Mouse (Mus musculus) forebrain, embryonic 15.5 days (tissue): ENCODE data around the gene Sfmbt2. TPM values are rescaled to one million over a fixed set of nuclear protein-coding genes. Genes with fewer than 3 reads are reported as not detected.

Source experiments
- ATAC-seq: fragments of 200-750 bp; cut with Nextera tagmentation; replicated peaks from 2 replicates; pipeline ENCODE4 v1.8.0; 2017; ENCODE audit warnings: mild to moderate bottlenecking, moderate TSS enrichment, moderate library complexity
- H3K27ac ChIP-seq: fragments of 300-500 bp; sonication (generic); replicated peaks from 2 replicates; pipeline ENCODE4 v1.5.1; 2015; ENCODE audit warnings: mild to moderate bottlenecking, inconsistent platforms
- H3K27me3 ChIP-seq: fragments of 300-500 bp; sonication (generic); 2 replicates; pipeline ENCODE4 v1.6.1; 2015; ENCODE audit warnings: inconsistent platforms
- H3K36me3 ChIP-seq: fragments of 300-500 bp; sonication (generic); 2 replicates; pipeline ENCODE4 v1.6.1; 2015; ENCODE audit warnings: mild to moderate bottlenecking, inconsistent platforms
- H3K4me1 ChIP-seq: fragments of 300-500 bp; sonication (generic); 2 replicates; pipeline ENCODE4 v1.6.1; 2015; ENCODE audit warnings: inconsistent platforms
- H3K4me2 ChIP-seq: fragments of 300-500 bp; sonication (generic); replicated peaks from 2 replicates; pipeline ENCODE4 v1.6.1; 2015; ENCODE audit warnings: mild to moderate bottlenecking, inconsistent platforms
- H3K4me3 ChIP-seq: fragments of 300-500 bp; sonication (generic); 2 replicates; pipeline ENCODE4 v1.5.1; 2015; ENCODE audit warnings: mild to moderate bottlenecking, inconsistent platforms
- H3K9ac ChIP-seq: fragments of 300-500 bp; sonication (generic); replicated peaks from 2 replicates; pipeline ENCODE4 v1.6.1; 2015; ENCODE audit warnings: mild to moderate bottlenecking, inconsistent platforms
- H3K9me3 ChIP-seq: fragments of 300-500 bp; sonication (generic); 2 replicates; pipeline ENCODE4 v1.6.1; 2016; ENCODE audit warnings: inconsistent platforms
- WGBS: fragments of 180-500 bp; shearing (Covaris S2); methylation state at CpG from one replicate; pipeline ENCODE4 v1.1.7; 2015; ENCODE audit warnings: mixed read lengths; 5-methylcytosine and 5-hydroxymethylcytosine counted together
- microRNA counts: library from miRNA; unstranded; fragments of <30 nt; microRNA quantifications from one replicate; lab custom pipeline; 2016
- microRNA-seq: library from miRNA; unstranded; fragments of <30 nt; microRNA quantifications from one replicate; pipeline ENCODE4, GENCODE M21; 2016
- polyA plus RNA-seq: library from polyadenylated mRNA; unstranded; fragments of >200 nt; fragmentation: Nextera tagmentation; extraction: Ambion mirVana; gene quantifications from 2 replicates; pipeline ENCODE4 v1.2.1, GENCODE M21; 2015

Gene Sfmbt2
- polyA plus RNA-seq, 1 experiment from 2014 or later = 2.1 TPM

- Histone ChIP-seq H3K4me1 (no peaks in the 10 kb centered on the region), H3K27ac (no peak overlapping the region), H3K4me3 (no peak overlapping the region), H3K36me3 (no peaks in the 10 kb centered on the region), H3K27me3 (no peaks in the 10 kb centered on the region), H3K9me3 (no peaks in the 10 kb centered on the region), H3K4me2 (no peak overlapping the region), H3K9ac (no peak overlapping the region)
- no peak for ATAC-seq
- WGBS = 76% methylated on average over 3 of the region's 3 CpGs
These were observed 205.8 kb downstream of the Sfmbt2 start for GRCm38 (mm10) chr2:10575962-10576740.

- Histone ChIP-seq H3K27me3 (no peaks in the 10 kb centered on the region), H3K4me1 (no peaks in the 10 kb centered on the region), H3K9ac (no peak overlapping the region), H3K9me3 (no peaks in the 10 kb centered on the region), H3K27ac (no peak overlapping the region), H3K4me2 (no peak overlapping the region), H3K4me3 (no peak overlapping the region), H3K36me3 (no peaks in the 10 kb centered on the region)
- 37% methylated on average over 4 of the region's 4 CpGs for WGBS
- no peak for ATAC-seq
These were observed 212.4 kb downstream of the Sfmbt2 start for GRCm38 (mm10) chr2:10582673-10583072.

- WGBS = 45% methylated on average over 5 of the region's 5 CpGs
- H3K27me3 ChIP-seq = no peaks in the 10 kb centered on the region
- no peak overlapping the region for H3K9ac ChIP-seq
- H3K36me3 ChIP-seq = no peaks in the 10 kb centered on the region
- H3K4me2 ChIP-seq = no peak overlapping the region
- no peaks in the 10 kb centered on the region for H3K4me1 ChIP-seq
- ATAC-seq = no peak
- no peak overlapping the region for H3K27ac ChIP-seq
- H3K4me3 ChIP-seq = no peak overlapping the region
- no peaks in the 10 kb centered on the region for H3K9me3 ChIP-seq
These were observed 212.8 kb downstream of the Sfmbt2 start for GRCm38 (mm10) chr2:10583103-10583502.

- Histone ChIP-seq H3K27ac (no peak overlapping the region), H3K9me3 (no peaks in the 10 kb centered on the region), H3K36me3 (no peaks in the 10 kb centered on the region), H3K4me3 (no peak overlapping the region), H3K27me3 (no peaks in the 10 kb centered on the region), H3K9ac (no peak overlapping the region), H3K4me1 (no peaks in the 10 kb centered on the region), H3K4me2 (no peak overlapping the region)
- ATAC-seq = no peak
- WGBS = 81% methylated on average over 5 of the region's 5 CpGs
These were observed 221.0 kb downstream of the Sfmbt2 start for GRCm38 (mm10) chr2:10591310-10591709.

GRCm38 (mm10) chr2:10615500-10615899, 245.2 kb downstream of the Sfmbt2 start:
- 38% methylated on average over 2 of the region's 2 CpGs for WGBS
- no peaks in the 10 kb centered on the region for H3K27me3 ChIP-seq
- no peaks in the 10 kb centered on the region for H3K9me3 ChIP-seq
- H3K4me3 ChIP-seq = no peak overlapping the region
- H3K9ac ChIP-seq = no peak overlapping the region
- no peak overlapping the region for H3K4me2 ChIP-seq
- H3K27ac ChIP-seq = no peak overlapping the region
- no peaks in the 10 kb centered on the region for H3K4me1 ChIP-seq
- no peaks in the 10 kb centered on the region for H3K36me3 ChIP-seq
- ATAC-seq = no peak

MicroRNA genes within 50 kb of the gene (microRNA counts, 519-probe panel; counts per million panel counts)
- not detected for microRNA mmu-miR-297a+mmu-miR-466f+mmu-miR-669b (lab: Ali Mortazavi, UCI)
- microRNA mmu-miR-297b-3p (lab: Ali Mortazavi, UCI) = not detected
- not detected for microRNA mmu-miR-297b-5p (lab: Ali Mortazavi, UCI)
- not detected for microRNA mmu-miR-297c (lab: Ali Mortazavi, UCI)
- microRNA mmu-miR-466a-3p+mmu-miR-466b-3-3p (lab: Ali Mortazavi, UCI) = 2,633 counts per million, percentile 60 among the panel's probes with 10 or more counts
- microRNA mmu-miR-466a-5p+mmu-miR-466e-5p (lab: Ali Mortazavi, UCI) = 520 counts per million, percentile 2 among the panel's probes with 10 or more counts
- microRNA mmu-miR-466c-5p (lab: Ali Mortazavi, UCI) = 2,120 counts per million, percentile 32 among the panel's probes with 10 or more counts
- microRNA mmu-miR-466d-3p (lab: Ali Mortazavi, UCI) = 1,836 counts per million, percentile 16 among the panel's probes with 10 or more counts
- microRNA mmu-miR-466d-5p (lab: Ali Mortazavi, UCI) = 2,377 counts per million, percentile 47 among the panel's probes with 10 or more counts
- microRNA mmu-miR-466f-5p (lab: Ali Mortazavi, UCI) = not detected
- 2,155 counts per million, percentile 35 among the panel's probes with 10 or more counts for microRNA mmu-miR-466g (lab: Ali Mortazavi, UCI)
- microRNA mmu-miR-466h (lab: Ali Mortazavi, UCI) = not detected
- microRNA mmu-miR-466l (lab: Ali Mortazavi, UCI) = 1,926 counts per million, percentile 20 among the panel's probes with 10 or more counts
- microRNA mmu-miR-467a (lab: Ali Mortazavi, UCI) = 2,328 counts per million, percentile 44 among the panel's probes with 10 or more counts
- microRNA mmu-miR-467b (lab: Ali Mortazavi, UCI) = not detected
- microRNA mmu-miR-467c (lab: Ali Mortazavi, UCI) = not detected
- not detected for microRNA mmu-miR-467d (lab: Ali Mortazavi, UCI)
- 2,155 counts per million, percentile 35 among the panel's probes with 10 or more counts for microRNA mmu-miR-467e (lab: Ali Mortazavi, UCI)
- microRNA mmu-miR-669a (lab: Ali Mortazavi, UCI) = 2,495 counts per million, percentile 52 among the panel's probes with 10 or more counts
- 1,822 counts per million, percentile 16 among the panel's probes with 10 or more counts for microRNA mmu-miR-669e (lab: Ali Mortazavi, UCI)
- microRNA mmu-miR-669f (lab: Ali Mortazavi, UCI) = 2,883 counts per million, percentile 68 among the panel's probes with 10 or more counts
- microRNA mmu-miR-669g (lab: Ali Mortazavi, UCI) = 1,289 counts per million, percentile 6 among the panel's probes with 10 or more counts
- microRNA mmu-miR-669h-5p (lab: Ali Mortazavi, UCI) = not detected
- 2,155 counts per million, percentile 34 among the panel's probes with 10 or more counts for microRNA mmu-miR-669i (lab: Ali Mortazavi, UCI)
- microRNA mmu-miR-669j (lab: Ali Mortazavi, UCI) = 2,044 counts per million, percentile 26 among the panel's probes with 10 or more counts
- not detected for microRNA mmu-miR-669m (lab: Ali Mortazavi, UCI)
- 769 counts per million, percentile 4 among the panel's probes with 10 or more counts for microRNA mmu-miR-669o (lab: Ali Mortazavi, UCI)

Small RNA genes within 50 kb of the gene (microRNA-seq; reads per million reads assigned to microRNA genes)
- not detected for gene Gm22051
- gene Gm22072 = not detected
- gene Gm22091 = not detected
- not detected for gene Gm22166
- not detected for gene Gm22239
- not detected for gene Gm22626
- gene Gm22635 = not detected
- gene Gm22677 = not detected
- not detected for gene Gm22678
- not detected for gene Gm22775
- not detected for gene Gm22925
- not detected for gene Gm23108
- not detected for gene Gm23288
- gene Gm23542 = not detected
- gene Gm23569 = not detected
- gene Gm23571 = not detected
- gene Gm23578 = not detected
- gene Gm23651 = not detected
- not detected for gene Gm23988
- not detected for gene Gm24028
- gene Gm24167 = not detected
- gene Gm24315 = not detected
- gene Gm24342 = not detected
- gene Gm24488 = not detected
- gene Gm24640 = not detected
- not detected for gene Gm24673
- gene Gm24761 = not detected
- gene Gm24806 = not detected
- gene Gm25022 = not detected
- gene Gm25158 = not detected
- not detected for gene Gm25263
- gene Gm25285 = not detected
- not detected for gene Gm25316
- not detected for gene Gm25451
- not detected for gene Gm25673
- not detected for gene Gm25680
- not detected for gene Gm25701
- not detected for gene Gm25753
- not detected for gene Gm25943
- gene Gm26060 = not detected
- gene Gm26073 = not detected
- gene Gm26092 = not detected
- gene Gm26156 = not detected
- not detected for gene Gm26229
- gene Gm26398 = not detected
- not detected for gene Gm26426
- not detected for gene Gm26431
- not detected for gene Gm26491
- 2.4 reads per million, percentile 3 among the genes with 10 or more reads in this experiment for gene Mir297a-2
- gene Mir297a-3 = not detected
- not detected for gene Mir297a-4
- gene Mir297b = not detected
- gene Mir297c = not detected
- gene Mir466 = not detected
- not detected for gene Mir466b-1
- not detected for gene Mir466b-2
- not detected for gene Mir466b-3
- not detected for gene Mir466b-4
- not detected for gene Mir466b-5
- gene Mir466b-6 = not detected
- not detected for gene Mir466b-7
- not detected for gene Mir466b-8
- not detected for gene Mir466c-1
- gene Mir466c-2 = not detected
- gene Mir466d = not detected
- gene Mir466e = not detected
- not detected for gene Mir466f-1
- not detected for gene Mir466f-2
- gene Mir466f-3 = not detected
- not detected for gene Mir466g
- not detected for gene Mir466h
- not detected for gene Mir466l
- gene Mir466m = not detected
- gene Mir466n = 9.4 reads per million, percentile 24 among the genes with 10 or more reads in this experiment
- not detected for gene Mir466o
- not detected for gene Mir466p
- gene Mir467a-1 = not detected
- not detected for gene Mir467a-10
- gene Mir467a-2 = not detected
- gene Mir467a-3 = not detected
- gene Mir467a-4 = not detected
- not detected for gene Mir467a-5
- not detected for gene Mir467a-6
- not detected for gene Mir467a-7
- gene Mir467a-8 = not detected
- not detected for gene Mir467a-9
- gene Mir467b = not detected
- gene Mir467c = 842 reads per million, percentile 78 among the genes with 10 or more reads in this experiment
- gene Mir467d = 679 reads per million, percentile 76 among the genes with 10 or more reads in this experiment
- 723 reads per million, percentile 77 among the genes with 10 or more reads in this experiment for gene Mir467e
- not detected for gene Mir669a-1
- gene Mir669a-10 = not detected
- not detected for gene Mir669a-11
- gene Mir669a-12 = not detected
- gene Mir669a-2 = not detected
- gene Mir669a-3 = not detected
- not detected for gene Mir669a-4
- not detected for gene Mir669a-5
- gene Mir669a-6 = not detected
- not detected for gene Mir669a-7
- gene Mir669a-8 = not detected
- gene Mir669a-9 = not detected
- gene Mir669b = not detected
- gene Mir669c = 65.5 reads per million, percentile 48 among the genes with 10 or more reads in this experiment
- not detected for gene Mir669d
- gene Mir669d-2 = not detected
- 15.8 reads per million, percentile 30 among the genes with 10 or more reads in this experiment for gene Mir669e
- gene Mir669f = 12.7 reads per million, percentile 28 among the genes with 10 or more reads in this experiment
- gene Mir669g = not detected
- 2.0 reads per million for gene Mir669h
- not detected for gene Mir669i
- gene Mir669j = not detected
- gene Mir669k = not detected
- 138 reads per million, percentile 57 among the genes with 10 or more reads in this experiment for gene Mir669l
- gene Mir669m-1 = not detected
- not detected for gene Mir669m-2
- gene Mir669o = 182 reads per million, percentile 62 among the genes with 10 or more reads in this experiment
- not detected for gene Mir669p-1
- gene Mir669p-2 = not detected

Other genes with a start within 250 kb of the Sfmbt2 start
- 1.4 and 1.7 TPM in 2 replicates for gene Itih2, start 239.1 kb upstream of the Sfmbt2 start, polyA plus RNA-seq
- gene Itih5, start 216.9 kb upstream of the Sfmbt2 start, polyA plus RNA-seq = 3.3 and 3.5 TPM in 2 replicates